Mouse (Mus musculus) MN1 (cell line): ENCODE results near the gene Tcirg1.

ENCODE experiments used
- DNase-seq: peaks from one replicate; pipeline ENCODE4 v3.0.0-alpha.2; 2016; ENCODE audit warnings: low spot score

The Tcirg1 gene

GRCm38 (mm10) chr19:3906795-3907786 is at the start of gene Tcirg1:
Tcirg1 (minus strand) TSS chr19:3907133.
- DNase-seq: peak; percentile 35

- peak; percentile 19 for DNase-seq
Observed at GRCm38 (mm10) chr19:3955804-3956203, 48.9 kb upstream of the Tcirg1 start.

- DNase-seq: no peak
Observed at GRCm38 (mm10) chr19:3955033-3955432, 48.1 kb upstream of the Tcirg1 start.

GRCm38 (mm10) chr19:3952099-3952498 is 45.2 kb upstream of the Tcirg1 start:
- no peak for DNase-seq

- DNase-seq: no peak
Observed at GRCm38 (mm10) chr19:3951461-3951860, 44.5 kb upstream of the Tcirg1 start.

GRCm38 (mm10) chr19:3950331-3950730 is 43.4 kb upstream of the Tcirg1 start:
- no peak for DNase-seq

GRCm38 (mm10) chr19:3948546-3948945 is 41.6 kb upstream of the Tcirg1 start:
- DNase-seq: no peak

- DNase-seq: no peak
Observed at GRCm38 (mm10) chr19:3947813-3948212, 40.9 kb upstream of the Tcirg1 start.

- DNase-seq: peak; percentile 63
Observed at GRCm38 (mm10) chr19:3946715-3947114, 39.8 kb upstream of the Tcirg1 start.

GRCm38 (mm10) chr19:3945872-3946564 is 39.1 kb upstream of the Tcirg1 start:
- DNase-seq: no peak

- DNase-seq: no peak
Observed at GRCm38 (mm10) chr19:3942986-3943735, 36.2 kb upstream of the Tcirg1 start.

- no peak for DNase-seq
Observed at GRCm38 (mm10) chr19:3942315-3942714, 35.4 kb upstream of the Tcirg1 start.

GRCm38 (mm10) chr19:3935896-3936850 is 29.2 kb upstream of the Tcirg1 start:
- DNase-seq: peak; percentile 43

- DNase-seq: peak; percentile 83
Observed at GRCm38 (mm10) chr19:3935032-3935895, 28.3 kb upstream of the Tcirg1 start, which contains the start of gene Unc93b1. Unc93b1 (plus strand) TSS chr19:3935186.

GRCm38 (mm10) chr19:3931716-3932115 is 24.8 kb upstream of the Tcirg1 start:
- DNase-seq: no peak

GRCm38 (mm10) chr19:3930262-3931057 is 23.5 kb upstream of the Tcirg1 start:
- peak; percentile 76 for DNase-seq

GRCm38 (mm10) chr19:3929211-3929941 is 22.4 kb upstream of the Tcirg1 start, which contains the start of gene Aldh3b1:
Aldh3b1 (minus strand) TSS chr19:3929808.
- peak; percentile 76 for DNase-seq

- no peak for DNase-seq
Observed at GRCm38 (mm10) chr19:3928779-3929178, 21.8 kb upstream of the Tcirg1 start.
